Mouse (Mus musculus): ENCODE measurements around the gene U2af1l4.
A peak's percentile ranks its signal among the peaks of the same experiment; 100 is the strongest.

The U2af1l4 gene

DNA sequence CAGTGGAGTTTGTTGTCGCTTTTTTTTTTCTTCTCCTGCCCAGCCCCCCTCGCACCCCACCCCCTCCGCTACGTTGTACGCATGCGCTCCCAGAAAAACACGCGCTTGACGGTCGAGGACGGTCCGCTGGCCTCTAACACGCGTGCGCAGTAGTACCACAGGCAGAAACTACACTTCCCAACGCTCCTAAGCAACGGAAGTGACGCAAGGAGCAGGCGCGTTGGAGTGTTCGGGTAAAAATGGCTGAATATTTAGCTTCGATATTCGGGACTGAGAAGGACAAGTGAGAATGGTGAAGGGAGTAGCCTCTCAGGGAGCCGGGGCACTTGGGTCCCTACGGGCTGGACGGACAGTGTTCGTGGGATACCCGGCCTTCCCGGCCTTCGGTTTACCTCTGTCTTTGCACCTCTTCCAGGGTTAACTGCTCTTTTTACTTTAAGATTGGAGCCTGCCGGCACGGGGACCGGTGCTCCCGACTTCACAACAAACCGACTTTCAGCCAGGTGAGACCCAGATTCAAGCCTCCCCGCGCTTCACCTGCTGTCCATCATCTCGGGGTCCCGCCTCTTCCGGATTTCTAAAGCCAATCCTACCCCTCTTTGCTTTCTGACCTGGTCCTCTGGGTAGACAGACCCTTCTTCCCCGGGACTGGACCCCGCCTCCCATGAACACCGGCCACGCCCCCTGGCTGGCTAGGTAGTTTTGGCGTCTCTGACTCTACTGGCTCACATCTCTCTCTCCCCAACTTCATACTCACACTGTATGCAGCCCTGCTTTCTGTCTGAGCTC, at the start of gene U2af1l4, which contains the start of the genes Gm49396 and Psenen:
U2af1l4 (plus strand) TSS at position 185 of the 789 bp plus-strand sequence.
Gm49396 (plus strand) TSS at position 228 of the 789 bp plus-strand sequence.
Psenen (minus strand) TSS at position 511 of the 789 bp plus-strand sequence.
- peak; percentile 97 for DNase-seq (ENCODE audit: low read depth, low spot score)

GRCm38 (mm10) chr7:30515003-30515760, 47.9 kb upstream of the U2af1l4 start:
- DNase-seq (ENCODE audit: low read depth, low spot score) = no peak

- DNase-seq (ENCODE audit: low read depth, low spot score) = no peak
Measured at GRCm38 (mm10) chr7:30518325-30518724, 44.8 kb upstream of the U2af1l4 start.

DNA sequence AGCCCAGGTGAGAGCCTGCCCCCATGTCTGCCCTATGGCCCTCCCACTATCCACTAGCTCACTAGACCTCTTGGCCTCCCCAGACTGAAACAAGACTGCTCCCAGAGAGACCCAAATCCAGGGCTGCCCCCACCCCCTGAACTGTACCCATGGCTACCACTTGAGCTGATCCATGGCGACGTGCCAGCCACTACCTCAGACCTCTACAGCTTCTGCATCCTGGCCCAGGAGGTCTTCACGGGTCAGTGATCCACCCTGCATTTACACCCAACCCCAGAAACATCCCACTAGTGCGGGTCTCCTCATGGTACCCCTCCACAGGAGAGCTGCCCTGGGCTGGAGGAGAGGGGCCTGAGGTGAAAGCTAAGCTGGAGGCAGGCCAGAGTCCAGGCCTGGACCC, 42.7 kb upstream of the U2af1l4 start:
- no peak for DNase-seq (ENCODE audit: low read depth, low spot score)

GRCm38 (mm10) chr7:30520856-30521255, 42.2 kb upstream of the U2af1l4 start:
- no peak for DNase-seq (ENCODE audit: low read depth, low spot score)

DNA sequence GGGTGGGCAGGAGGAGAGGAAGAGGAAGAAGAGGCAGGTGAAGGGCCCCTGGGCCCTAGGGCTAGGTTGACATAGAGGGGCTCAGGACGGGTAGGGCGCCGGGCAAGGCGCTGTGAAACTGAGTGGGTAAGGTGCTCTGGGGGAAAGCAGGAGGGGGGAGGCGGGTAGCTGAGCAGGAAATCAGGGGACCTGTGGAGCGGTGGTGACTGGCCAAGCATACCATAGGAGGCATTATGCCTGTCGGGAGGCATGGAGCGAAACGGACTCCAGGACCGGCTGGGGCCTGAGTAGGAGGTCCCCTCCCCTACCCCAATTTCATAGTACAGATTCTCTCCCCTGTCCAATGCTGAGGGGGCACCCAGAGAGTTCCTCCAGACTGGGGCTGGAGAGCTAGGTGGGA, 40.2 kb upstream of the U2af1l4 start:
- DNase-seq (ENCODE audit: low read depth, low spot score) = no peak

- DNase-seq (ENCODE audit: low read depth, low spot score) = peak; percentile 90
Measured at GRCm38 (mm10) chr7:30524487-30524886, 38.6 kb upstream of the U2af1l4 start.

DNA sequence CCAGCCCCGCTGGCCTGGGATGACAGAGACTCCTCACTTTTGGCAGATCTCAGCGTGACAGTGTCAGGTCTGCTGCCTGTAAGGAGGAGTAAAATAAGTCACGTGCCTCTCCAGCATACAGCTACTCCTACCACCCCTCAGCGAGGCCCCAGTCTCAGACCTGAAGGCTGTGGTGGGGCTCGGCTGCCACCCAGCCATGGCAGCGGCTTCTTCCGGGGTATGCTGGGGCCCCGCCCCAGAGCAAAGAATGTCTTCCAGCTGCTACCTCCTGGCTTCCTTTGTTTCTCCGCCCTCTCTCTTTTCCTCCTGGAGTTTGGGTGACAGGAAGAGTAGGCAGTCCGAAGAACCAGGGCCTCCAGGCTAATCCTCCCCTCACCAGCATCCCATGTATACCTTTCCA, 37.1 kb upstream of the U2af1l4 start:
- DNase-seq (ENCODE audit: low read depth, low spot score) = no peak

GRCm38 (mm10) chr7:30526399-30526798, 36.7 kb upstream of the U2af1l4 start:
- DNase-seq (ENCODE audit: low read depth, low spot score) = no peak

GRCm38 (mm10) chr7:30526981-30527380, 36.1 kb upstream of the U2af1l4 start:
- no peak for DNase-seq (ENCODE audit: low read depth, low spot score)

DNA sequence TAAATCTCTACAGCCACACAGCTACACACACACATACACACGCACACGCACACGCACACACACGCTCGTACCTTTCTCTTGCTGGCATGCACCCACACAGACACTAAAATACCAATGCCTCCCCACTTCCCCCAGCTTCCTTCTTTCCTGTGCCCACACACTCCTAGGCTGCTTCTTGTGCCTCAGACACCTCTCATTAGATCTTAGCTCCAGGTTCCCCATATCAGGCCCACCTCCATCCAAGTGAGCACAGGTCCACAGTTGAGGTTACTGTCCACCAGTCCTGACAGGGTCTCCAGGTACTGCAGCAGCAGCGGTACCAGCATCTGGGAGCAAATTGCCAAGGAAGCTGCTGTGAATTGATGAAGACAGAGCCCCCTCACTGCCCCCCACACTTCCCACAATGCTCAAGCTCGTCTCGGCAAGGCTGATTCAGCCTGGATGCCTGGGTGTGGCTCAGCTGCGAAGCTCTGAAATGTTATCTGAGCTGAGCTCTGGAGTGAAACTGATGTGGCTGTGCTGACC, 31.7 kb upstream of the U2af1l4 start:
- DNase-seq (ENCODE audit: low read depth, low spot score) = no peak

DNA sequence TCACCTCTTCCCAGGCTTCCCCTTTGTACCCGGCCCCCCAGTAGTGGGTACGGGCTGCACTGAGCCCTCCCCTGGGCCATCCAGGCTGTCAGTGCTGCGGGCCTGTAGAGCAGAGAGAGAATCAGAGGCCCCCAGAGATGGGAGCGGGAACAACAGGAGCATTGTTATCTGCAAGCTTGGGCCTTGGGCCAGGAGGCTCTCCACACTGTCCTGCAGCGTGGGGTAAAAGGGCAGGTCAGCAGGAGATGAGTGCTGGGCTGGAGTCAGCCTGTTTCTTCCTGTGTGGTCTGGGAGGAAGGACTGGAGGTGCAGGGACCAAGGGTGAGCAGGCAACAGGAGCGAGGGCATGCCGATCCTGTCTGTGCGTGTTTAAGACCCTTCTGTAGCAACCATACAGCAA, 30.2 kb upstream of the U2af1l4 start:
- peak; percentile 49 for DNase-seq (ENCODE audit: low read depth, low spot score)

DNA sequence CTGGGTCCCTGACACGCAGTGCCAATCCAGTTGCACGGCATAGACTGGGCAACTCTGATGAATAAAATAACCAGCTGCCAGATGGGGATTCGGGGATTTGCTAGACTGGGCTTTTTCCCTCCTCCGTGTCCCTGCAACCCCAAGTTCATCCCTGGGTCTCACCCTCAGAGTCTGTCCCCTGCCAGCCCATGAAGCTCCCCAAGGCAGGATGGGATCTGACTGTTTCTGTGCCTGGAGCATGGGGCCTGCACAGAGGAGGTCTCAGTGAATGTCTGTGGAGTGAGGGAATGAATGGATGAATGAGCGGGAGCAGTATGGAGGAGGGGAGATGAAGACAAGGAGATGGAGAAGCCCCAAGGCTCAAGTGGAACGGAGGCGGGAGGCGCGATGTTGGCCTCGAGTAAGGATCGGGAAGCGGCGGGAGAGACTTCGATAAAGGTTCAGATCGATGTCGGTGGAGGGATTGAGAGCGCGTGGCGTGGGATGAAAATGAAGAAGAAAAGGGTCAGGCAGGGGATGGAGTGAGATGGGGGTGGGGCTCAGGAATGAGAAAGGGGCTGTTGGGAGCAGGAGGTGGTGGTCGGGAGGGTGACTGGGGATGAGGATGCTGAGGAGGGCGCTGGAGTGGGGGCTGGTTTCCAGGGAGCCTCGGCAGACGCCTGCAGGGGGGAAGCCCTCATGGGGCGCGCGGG, 29.0 kb upstream of the U2af1l4 start:
- DNase-seq (ENCODE audit: low read depth, low spot score) = no peak

DNA sequence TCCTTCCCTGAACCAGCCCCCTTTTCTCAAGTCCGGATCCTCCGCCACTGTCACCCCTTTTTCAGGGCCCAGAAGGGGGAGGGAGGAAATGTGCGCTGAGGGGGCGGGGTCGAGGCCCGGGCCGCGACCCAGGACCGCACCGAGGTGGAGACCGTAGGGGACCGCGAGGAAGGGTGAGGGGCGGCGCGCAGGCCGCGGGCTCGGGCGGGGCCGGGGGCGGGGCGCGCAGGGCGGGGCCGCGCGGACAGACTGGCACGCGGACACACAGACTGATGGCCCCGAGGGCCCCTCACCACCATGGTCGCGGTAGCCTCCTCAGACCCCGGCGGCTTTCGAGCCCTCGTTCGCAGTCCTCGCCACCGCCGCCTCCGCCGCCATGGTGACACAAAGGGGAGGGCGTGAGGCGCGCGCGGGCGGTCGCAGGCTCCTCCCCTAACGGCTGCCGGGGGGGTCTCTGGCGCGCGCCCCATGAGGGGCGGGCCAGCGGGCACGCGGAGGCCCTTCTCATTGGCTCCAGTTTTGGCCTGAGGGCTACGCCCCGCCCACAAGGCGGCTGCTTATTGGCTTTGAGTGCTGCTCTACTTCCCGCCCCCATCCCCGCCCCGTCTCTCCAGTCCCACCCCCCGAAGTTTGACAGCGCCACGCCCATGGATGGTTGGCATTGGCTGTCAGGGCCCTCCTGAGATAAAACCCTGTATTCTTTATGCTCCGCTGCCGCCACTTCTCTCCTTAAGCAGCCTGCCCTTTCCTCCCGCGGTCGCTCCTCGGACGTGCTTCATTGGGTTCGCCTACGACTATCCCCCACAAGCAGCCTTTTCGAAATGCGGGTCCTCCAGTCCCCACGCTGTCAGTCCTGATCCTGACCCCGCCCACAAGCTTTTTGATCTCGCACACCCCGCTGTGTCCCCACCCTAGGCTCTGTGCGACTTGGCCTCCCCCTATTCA, 28.2 kb upstream of the U2af1l4 start, which contains the start of gene Arhgap33:
Arhgap33 (minus strand) TSS at position 428 of the 945 bp plus-strand sequence.
- peak; percentile 92 for DNase-seq (ENCODE audit: low read depth, low spot score)

GRCm38 (mm10) chr7:30540572-30540971, 22.5 kb upstream of the U2af1l4 start:
- DNase-seq (ENCODE audit: low read depth, low spot score) = no peak

- no peak for DNase-seq (ENCODE audit: low read depth, low spot score)
Measured at GRCm38 (mm10) chr7:30544327-30544726, 18.8 kb upstream of the U2af1l4 start.

GRCm38 (mm10) chr7:30549880-30550279, 13.2 kb upstream of the U2af1l4 start:
- DNase-seq (ENCODE audit: low read depth, low spot score) = no peak

DNA sequence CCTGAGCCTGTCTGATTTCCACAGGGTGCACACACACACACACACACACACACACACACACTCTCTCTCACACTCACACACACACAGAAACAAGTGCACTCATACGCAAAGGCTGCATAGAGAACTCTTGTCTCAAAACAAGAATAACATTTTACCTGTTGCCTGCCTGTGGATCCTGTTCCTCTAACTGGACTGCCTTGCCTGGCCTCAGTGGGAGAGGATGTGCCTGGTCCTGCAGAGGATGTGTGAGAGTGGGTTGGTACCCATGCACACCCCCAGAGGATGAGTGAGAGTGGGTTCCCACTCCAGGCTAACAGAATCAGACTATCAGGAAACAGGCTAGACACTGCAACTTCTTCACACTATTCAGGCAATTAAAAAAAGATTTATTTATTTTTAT, 12.5 kb upstream of the U2af1l4 start:
- no peak for DNase-seq (ENCODE audit: low read depth, low spot score)

- DNase-seq (ENCODE audit: low read depth, low spot score) = peak; percentile 75
Measured at GRCm38 (mm10) chr7:30551445-30552101, 11.5 kb upstream of the U2af1l4 start.

Data from 3T3-L1 (cell line).